Mouse (Mus musculus) megakaryocyte, embryonic 14.5 days (primary cell): ENCODE data around the gene Cacna1d.

Experiments
- FLI1 ChIP-seq: IDR thresholded peaks from 2 replicates; pipeline ENCODE4 v1.6.1; 2012; ENCODE audit warnings: low read length, inconsistent platforms, mixed read lengths
- GATA1 ChIP-seq: IDR thresholded peaks from 3 replicates; pipeline ENCODE4 v1.6.1; 2012; ENCODE audit warnings: mixed read lengths, low read length, inconsistent platforms, borderline replicate concordance

- TF ChIP-seq GATA1 (no peak), FLI1 (no peak)
Observed at GRCm38 (mm10) chr14:30254776-30255175, 236.5 kb downstream of the Cacna1d start.
